Mouse (Mus musculus) frontal cortex, postnatal 14 days (tissue): ENCODE results near the gene Gfra1.

Source experiments
- DNase-seq, 2 experiments: peaks; one replicate each; pipeline ENCODE4 v3.0.0; 2022; ENCODE audit warnings: low spot score in 2 of 2

Gfra1 gene

DNA sequence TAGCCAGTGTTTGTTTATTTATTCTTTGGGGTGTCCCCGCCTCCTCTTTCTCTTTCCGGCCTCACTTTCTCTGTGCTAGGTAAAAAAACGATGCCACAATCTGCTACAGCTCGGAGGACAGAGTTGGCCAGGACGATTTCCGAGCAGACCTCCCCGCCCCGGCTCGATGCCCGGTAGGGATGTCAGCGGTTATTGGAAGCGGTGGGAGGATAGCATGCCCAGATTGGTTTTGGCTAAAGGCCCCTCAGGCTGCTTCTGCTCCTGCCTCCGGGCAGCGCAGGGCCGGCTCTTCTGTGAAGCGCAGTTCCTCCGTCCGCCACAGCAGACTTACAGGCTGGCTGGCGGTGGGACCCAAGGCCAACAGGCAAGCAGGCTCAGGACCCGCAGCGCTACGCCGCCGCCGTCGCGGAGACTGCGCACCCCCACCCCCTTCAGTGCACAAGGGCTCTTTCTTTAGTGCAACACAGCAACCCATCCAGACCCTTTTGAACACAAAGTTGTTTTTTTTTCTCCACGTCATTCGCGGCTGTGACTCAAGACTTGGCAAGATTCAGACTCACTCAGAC, at the start of gene Gfra1:
Gfra1 (minus strand) TSS at position 414 of the 566 bp plus-strand sequence.
- peak; percentile 50 to 60 for DNase-seq

DNA sequence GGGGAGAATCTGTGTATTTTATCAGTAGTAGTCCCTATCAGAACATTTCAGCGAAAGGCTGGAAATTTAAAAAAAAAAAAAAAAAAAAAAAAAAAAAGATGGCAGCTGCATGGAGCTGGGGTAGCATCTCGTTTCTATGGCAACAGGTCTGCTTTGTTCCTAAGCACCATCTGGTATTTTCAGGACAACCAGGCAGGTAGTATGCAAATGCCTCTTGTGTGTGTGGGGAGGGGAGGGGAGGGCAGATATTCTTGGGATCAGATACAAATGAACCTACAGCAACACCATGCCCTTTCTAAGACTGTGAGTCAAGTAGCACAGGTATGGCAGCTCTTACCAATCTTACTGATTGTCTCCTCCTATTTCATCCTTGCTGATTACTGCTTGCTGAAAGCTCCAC, 44.3 kb upstream of the Gfra1 start:
- DNase-seq = no peak

DNA sequence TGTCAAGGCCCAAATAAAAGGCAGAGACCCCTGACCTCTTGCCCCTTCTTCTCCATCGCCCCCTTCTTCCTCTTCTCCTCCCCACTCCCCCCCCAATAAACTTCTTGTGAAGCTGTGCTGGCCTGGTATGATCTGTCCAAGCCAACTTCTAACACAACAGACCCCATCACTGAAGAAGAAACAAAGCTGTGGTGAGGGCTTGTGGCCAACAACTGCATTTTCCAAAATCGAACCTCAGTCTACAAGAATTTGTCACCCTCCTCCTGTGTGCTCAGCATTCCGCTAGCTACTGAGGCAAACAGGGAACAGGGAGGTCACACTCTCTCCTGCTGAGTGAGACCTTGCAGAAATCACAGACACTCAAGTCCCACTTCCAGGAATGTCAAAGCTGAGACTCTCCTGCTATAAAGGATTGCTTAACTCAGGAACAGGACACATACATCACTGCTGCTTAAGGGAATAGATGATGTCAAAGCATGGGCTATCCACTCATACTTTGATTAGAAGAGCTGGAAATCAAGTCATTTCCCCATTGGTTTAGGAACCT, 43.8 kb upstream of the Gfra1 start:
- DNase-seq = no peak

DNA sequence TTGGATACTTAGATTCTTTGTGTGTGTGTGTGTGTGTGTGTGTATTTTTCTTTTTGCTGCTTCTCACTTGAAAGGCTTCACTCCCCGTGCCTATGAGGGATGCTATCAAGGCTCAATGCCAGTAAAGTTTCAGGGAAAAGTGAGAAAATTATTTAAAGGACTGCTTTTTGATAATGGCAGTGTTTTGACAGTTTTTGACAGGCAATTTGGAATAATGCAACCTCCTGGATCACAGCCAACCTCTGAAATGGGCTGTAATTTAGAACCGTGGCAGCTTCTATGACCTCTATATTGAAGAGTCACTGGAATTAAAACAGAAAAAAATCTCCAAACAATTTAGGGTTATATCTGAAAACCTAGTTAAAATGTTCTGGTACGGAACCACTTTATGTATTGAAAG, 41.4 kb upstream of the Gfra1 start:
- DNase-seq = no peak

DNA sequence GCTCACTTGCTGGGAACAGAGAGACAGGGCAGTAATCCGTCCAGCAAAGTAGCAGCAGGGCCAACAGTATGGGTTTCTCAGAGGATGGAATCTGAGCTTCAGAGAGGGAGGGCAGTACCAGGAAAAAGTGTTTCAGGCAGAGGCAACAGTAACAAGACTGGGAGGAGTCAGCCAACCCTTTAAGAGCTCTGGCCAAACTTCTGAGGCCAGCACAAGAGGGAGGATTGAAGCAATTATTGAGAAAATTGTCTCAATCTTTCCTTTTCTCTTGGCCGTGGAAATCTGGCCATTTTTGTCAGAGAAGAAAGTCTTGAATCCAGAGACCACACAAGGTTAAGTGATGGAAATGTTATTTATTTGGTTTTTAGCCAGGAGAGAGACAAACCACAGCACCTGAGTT, 31.0 kb upstream of the Gfra1 start:
- no peak for DNase-seq

DNA sequence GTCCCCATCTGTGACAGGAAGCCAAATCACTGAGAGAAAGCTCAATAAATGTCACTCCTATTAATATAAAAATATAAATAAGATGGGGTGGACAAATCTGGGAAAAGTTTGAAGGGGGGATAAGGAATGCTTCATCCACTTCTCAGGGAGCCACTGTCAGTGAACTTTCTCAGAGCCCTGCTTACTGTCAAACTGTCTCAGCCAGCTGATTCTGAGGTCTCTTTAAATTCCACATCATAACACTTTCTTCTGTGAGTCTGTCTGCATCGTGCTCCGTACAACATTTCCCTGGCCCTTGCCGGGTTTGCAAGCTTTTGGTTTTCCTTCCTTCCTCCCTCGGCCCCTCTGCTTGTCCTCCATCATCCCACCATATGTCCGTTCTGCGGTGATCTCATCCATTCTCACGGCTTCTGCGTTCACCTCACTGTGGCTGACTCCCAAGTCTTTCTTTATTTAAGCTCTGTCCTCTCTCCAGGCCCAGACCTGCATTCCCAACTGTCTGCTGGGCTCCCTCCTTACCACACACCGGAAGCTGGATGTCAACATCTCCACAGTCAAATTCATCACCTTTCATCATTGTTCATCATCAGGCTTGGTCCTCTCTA, 26.8 kb upstream of the Gfra1 start:
- DNase-seq = no peak

DNA sequence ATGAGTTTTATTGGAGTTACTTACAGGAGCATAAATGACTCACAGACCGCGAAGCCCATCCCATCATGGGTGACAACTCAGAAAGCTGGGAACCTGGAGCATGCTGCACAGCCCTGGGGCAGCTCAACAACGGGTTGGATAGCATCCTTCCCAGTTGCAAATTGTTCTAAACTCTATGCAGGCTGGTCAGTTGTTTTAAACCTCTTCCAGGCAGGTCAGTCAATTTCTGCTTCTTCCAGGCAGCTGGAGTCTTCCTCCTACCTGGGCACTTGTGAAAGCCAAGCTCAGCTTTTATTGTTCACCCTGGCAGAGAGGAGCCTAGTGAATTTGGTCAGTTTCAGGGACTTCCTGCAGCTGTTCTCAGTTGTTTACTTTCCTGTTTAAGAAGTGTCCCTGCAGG, 18.5 kb upstream of the Gfra1 start:
- no peak for DNase-seq

DNA sequence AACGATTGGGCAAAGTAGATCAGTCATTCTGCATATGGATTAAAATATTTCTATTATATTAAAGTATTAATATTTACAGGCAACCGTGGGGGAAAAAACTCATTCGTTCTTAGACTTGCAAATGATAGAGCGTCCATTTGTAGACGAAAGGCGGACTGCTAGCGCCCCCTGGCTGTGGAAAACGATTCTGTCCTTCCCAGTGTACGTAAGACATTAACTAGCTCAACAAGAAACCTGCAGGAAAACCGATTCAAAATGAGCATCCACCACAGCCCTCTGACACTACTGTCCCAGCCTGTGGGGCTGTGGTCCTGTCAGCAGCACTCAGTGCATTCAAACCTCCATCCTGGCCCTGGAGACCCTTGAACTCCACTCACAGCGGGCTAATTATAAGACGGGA, 13.7 kb upstream of the Gfra1 start:
- DNase-seq = peak; percentile 68 to 90

DNA sequence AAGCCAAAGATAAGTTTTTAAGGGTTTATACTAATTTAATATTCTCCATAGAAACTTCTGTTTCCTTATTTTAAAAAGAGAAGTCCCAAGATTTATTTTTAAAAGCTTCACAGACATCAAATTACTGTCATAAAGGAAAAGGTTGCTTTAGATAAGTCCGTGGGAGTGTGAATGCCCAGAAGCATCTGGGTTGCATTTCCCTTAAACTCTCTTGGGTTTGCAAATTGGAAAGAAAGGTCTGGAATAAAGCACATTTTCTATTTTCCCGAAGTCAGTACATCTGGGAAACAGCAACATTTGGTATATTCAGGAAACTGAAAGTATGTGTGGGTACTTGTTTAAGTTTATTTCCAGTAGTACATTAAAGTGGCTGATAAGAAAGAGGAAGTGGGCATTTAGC, 12.6 kb upstream of the Gfra1 start:
- DNase-seq = no peak

DNA sequence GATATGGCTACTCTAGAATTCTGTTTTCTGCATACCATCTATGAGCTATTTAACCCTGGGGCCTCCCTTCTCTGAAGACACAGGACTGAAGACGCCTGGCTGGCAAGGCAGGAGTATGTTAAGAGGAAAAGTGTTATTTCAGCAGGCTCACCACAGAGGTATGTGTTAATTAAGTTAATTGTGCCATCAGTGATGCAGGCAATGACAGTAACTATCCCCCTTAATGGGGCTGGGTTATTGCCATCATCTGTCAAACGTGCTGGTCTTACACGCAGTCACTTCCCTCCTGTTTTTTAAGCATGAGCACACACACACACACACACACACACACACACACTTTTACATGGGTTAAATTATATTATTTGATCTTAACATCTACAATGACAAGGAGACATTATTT, 8.0 kb upstream of the Gfra1 start:
- DNase-seq = no peak

DNA sequence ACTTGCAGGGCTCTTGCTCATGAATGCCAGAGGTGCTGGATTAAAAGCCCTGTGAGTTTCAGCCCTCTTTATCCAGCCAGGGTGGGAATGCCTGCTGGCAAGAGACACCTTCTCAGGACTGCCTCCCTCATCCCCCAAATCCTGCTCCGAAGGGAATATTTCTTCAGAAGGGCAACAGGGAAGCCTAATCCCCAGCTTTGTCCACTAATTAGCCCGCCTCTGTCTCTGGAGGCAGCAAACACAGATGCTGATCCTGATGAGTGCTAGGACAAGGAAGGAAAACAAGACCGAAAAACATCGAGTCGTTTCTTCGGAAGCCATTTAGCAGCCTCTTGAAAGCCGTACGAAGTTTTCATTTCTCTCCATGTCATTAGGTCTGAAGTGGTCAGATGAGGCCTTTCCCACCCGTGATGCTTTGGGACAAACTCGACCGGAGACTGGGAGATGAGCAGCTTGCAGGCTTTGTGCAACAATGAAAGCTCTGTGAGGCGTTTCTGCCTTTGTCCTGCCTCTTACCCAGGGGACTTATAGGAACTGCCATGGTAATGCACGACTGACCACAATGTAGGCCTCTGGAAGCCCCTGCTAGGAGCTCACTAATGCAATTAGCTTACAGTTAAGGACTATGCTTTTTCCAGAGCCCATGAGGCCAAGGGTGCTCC, 4.8 kb upstream of the Gfra1 start:
- no peak for DNase-seq

DNA sequence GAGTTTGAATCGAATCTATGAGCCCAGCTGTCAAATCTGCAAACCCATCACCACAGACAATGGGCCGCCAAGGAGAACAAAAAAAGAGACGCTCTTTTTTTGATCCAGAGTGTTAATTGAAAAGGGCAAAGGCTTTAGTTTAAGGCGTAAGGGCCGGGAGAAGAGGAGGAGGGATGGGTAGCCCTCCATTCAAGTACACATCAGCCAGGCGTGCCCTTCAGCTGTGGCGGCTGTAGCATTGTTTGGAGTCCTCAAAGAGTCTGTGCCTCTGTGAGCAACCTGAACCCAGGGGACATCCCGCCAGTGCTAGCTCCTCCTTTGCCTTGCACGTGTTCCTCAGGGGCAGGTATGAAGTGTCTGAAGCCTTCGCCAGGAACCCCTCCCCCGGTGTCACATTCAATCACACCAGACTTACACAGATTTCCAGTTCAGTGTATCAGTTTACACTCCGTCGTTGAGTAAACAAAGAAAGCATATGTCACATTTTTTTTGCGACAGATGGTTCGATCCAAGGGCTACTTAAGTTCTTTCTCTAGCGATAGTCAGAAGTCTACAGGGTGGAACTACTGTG, 867 bp upstream of the Gfra1 start:
- no peak for DNase-seq

DNA sequence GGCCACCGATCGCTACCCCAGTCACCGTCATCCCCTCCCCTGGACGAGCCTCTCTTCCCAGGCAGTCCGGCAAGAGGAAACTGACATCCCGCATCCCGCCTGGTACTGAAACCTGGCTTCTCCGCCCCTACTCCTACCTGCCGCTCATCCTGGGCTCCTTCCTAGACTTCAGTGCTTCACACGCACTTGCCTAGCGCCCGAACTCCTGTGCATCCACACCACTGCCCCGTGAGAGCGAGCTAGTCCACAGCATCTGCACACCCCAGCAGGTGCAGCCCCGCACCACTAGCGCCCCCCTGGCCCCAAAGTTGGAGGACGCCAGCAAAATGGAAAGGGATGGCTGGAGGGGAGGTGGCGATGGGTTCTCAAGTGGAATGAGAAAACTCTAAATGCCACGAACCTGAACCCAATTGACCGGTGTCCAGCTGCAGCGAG, 631 bp downstream of the Gfra1 start:
- DNase-seq = peak; percentile 22 to 38

DNA sequence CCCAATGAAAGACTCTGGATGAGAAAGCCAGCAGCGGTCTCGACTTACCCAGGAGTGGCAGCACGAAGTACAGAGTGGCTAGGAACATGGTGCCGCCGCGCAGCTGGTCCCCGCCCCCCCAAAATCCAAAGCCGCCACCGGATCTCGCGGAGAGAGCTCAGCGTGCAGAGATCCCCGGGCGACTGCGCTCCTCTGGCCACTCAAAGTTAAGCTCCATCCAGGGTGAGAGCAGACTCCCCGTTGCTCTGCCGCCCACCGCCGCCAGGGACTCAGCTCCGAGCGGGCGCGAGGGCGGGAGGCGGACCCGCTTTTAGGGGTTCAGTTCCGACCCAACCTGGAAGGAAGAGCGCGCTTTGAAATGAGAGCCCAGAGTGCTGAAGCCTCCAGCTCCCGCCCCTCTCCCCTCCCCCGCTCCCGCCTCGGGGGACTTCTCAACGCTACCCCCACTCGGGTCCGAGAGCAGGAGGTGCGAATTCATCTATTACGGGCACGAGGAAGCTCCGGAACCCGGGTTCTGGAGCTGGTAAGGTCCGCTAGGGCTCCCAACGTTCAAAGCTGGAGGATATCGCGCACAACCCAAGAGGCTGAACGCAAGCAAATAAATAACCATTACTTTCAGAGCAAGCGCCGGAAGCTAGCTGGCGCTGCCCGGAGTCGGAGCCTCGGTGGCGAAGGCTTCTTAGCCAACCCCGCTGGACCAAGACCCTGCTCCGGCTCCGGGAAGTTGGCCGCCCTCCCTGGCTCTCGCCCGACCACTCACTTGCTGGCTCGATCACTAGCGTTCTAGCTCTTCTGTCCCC, 1.2 kb downstream of the Gfra1 start:
- peak; percentile 27 to 44 for DNase-seq

DNA sequence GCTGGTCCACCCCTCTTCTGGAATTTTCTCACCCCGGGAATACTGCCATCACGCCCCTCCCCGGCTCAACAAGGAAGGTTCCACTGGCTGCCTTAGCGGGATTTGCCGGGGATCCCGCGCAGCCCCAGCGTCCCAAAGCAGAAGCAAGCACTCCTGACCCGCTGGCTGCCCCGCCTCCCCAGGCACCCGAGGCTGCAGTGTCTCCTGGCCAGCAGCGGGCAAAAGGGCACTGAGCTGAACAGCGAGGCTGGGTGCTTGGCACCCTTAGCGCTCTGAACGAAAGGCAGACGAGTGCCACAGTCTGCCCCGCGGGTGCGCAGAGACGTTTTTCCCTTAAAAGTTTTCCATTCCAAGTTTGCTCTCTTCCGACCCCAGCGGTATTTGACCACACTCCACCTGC, 2.1 kb downstream of the Gfra1 start:
- DNase-seq = no peak

DNA sequence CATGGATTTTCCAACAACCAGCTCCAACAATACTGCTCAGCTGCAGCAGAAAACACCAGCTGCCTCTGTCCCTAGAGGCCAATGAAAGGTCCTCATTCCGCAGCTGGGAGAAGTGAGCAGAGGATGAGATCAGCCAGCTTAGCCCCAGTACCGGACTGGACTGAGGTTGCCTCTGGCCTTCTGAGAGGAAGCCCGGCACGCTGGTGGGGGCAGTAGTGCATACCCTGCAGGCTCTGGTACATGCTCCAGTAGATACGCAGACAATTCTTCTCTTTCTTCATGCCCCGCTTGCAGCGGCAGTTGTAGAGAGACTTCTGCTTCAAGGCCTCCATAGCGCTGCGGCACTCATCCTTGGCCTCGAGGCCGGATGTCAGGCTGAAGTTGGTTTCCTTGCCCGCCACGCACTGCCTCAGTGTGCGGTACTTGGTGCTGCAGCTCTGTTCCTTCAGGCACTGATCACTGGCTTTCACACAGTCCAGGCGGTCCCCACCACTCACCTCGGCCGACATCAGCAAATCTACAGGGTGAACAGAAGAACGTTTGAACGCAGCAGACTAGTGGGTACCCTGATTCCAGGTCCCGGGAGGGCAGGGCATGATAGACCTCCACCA, 2.7 kb downstream of the Gfra1 start:
- no peak for DNase-seq

DNA sequence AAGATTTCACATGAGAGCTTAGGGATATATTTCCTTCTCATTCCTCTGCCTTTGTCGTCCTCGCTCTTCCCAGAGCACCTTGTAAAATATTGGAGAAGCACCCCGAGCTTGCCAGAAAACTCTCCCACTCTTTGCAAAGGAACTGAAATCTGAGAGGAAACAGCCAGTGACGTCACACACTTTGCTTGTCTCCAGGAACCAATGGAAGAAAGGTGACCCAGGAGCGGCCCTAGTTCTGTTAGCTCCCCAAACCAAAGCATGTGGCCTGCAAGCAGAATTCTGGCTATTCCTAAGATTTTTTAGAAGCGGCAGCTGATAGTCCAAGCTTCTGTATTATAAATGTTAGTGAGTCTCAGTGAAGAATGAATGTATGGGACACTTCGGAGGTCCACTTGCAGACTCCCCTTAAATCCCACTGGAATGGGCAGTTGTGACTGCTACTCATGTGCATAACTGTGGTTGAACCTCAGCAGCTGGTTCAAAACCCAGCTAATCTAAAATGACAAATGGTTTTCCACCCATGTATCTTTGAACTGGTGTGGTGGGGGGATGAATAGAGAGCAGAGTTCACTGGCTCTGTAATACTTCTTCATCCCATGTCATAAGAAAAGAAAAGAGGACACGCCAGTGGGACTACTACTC, 3.4 kb downstream of the Gfra1 start:
- no peak for DNase-seq

DNA sequence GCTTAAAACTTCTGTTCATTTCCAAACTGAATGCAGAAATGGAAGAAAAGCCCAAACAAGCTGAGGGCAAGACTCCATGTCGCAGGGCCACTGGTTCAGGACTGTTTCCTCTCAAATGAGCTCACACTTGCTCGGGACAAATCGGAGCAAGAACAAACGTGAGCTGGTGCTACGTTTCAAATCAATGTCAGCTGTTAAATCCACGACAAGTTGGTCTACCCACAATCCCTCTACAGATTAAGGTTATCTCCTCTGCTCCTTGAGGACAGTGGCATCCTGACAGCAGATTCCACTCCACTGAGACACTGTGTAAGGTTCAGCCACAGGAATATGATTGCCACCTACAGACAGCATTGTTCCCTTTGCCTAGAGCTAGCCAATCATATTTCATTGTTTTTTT, 4.4 kb downstream of the Gfra1 start:
- DNase-seq = no peak

DNA sequence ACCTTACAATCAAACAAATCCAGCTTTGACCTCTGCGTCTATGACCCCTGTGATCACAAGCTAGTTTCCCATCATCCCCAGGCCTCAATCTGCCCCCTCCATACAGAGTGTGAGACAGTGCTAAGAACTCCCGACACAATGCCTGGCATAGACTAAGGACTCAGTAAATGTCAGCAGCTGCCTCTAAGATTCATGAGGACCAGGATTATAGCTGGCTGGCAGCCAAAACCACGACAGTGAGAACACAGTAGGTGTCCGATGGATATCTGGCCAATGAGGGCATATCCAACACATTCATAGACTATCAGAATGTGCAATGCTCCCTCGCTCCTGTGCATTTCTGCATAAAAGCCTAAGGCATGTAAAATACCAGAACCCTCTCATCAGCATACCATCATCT, 5.0 kb downstream of the Gfra1 start:
- no peak for DNase-seq

DNA sequence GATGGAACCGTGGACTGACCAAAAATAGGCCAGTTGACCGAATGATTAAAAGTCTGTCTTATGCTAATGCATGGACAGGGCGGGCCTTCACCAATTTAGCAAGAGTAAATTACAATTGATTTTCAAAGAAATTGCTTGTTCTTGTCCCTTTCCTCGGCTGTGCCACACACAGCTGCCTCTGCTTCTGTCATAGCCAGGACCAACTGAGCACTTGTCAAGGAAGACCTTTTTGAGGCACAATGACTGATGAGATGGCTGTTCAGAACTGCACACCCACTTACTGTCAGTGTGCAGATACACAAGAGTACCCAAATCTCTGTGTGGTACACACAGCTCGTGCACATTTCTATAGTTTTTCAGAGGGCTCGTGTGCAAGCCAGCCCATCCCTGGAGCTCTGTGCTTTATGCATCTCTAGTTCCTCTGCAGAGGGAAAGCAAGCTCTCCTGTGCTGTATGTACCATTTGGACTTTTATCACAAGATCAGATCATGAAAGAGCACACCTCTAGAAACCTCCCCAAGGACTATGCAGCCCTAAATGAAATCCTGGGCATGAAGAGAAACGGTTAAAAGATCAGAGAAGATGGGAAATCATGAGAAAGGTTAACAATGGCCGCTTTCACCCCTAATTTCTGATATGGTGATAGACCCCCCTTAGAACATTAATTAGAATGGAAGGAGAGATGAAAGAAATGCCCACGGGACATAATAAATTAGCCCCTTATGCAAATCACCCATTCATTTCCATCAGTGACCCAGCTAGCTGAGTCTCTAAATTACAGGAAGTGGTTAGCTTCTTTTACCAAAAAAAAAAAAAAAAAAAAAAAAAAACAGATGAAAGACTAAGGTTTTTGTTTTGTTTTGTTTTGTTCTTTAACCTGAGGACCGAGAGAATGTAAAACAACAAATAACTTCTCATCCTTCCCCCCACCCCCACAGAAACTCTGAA, 12.7 kb downstream of the Gfra1 start:
- no peak for DNase-seq
